Mouse (Mus musculus): ENCODE results near the gene Prex1.

GRCm38 (mm10) chr2:166523156-166523890, 190.3 kb downstream of the Prex1 start:
- no peak for TF ChIP-seq CTCF (IDR thresholded peaks at IDR 0.05; ENCODE audit: low read depth, low read length)
- TF ChIP-seq GATA1 (IDR thresholded peaks at IDR 0.05; ENCODE audit: borderline replicate concordance, low read length), result no peak
- TF ChIP-seq TAL1 (conservative IDR thresholded peaks at IDR 0.05; ENCODE audit: low read depth, low read length), result no peak
- no peak for TF ChIP-seq GATA2 (IDR thresholded peaks at IDR 0.05; ENCODE audit: borderline replicate concordance, low read depth, low read length)
